Mouse (Mus musculus): Measurements from ENCODE around the gene Lin52.
"Not testable (repeated sequence)": the region's sequence is repeated elsewhere in the genome, so short reads cannot be mapped to it uniquely, and the experiment has no call there.

The Lin52 gene

DNA sequence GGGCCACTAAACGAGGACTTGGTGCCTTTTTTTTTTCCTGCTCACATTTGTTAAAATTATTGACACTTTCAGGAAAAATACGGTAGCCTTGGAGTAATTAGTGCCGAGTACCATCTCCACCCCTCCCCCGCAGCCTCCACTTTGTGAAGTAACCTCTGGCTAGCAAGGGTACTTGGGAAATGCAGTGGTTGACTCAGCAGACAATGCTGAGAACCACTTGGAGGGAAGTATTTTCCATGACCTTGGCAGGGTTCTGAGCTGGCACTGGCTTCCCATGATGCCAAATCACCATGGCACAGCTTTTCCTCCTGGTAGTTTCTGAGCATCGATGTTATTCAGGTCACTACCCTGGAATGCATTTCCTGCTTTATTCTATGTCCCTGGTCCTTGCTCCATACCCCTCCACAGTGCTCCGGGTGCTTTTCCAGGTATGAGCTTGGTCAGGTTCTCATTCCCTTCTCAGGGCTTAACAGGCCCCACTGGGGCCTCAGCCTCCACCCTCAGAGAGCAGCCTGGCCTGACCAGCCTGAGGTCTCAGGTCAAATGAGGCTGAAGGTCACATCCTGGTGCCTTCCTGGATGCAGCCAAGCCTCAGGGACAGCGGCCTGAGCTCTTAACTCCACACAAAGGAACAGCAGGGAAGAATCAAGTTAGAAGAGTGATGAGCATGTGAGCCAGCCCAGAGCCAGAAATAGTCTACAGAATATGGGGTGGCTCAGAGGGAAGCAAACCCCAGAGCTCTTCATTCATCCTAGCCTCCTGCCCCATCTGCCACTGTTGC is 82.7 kb downstream of the Lin52 start:
- no peak for DNase-seq (ENCODE audit: extremely low spot score, low read depth, low spot score)

DNA sequence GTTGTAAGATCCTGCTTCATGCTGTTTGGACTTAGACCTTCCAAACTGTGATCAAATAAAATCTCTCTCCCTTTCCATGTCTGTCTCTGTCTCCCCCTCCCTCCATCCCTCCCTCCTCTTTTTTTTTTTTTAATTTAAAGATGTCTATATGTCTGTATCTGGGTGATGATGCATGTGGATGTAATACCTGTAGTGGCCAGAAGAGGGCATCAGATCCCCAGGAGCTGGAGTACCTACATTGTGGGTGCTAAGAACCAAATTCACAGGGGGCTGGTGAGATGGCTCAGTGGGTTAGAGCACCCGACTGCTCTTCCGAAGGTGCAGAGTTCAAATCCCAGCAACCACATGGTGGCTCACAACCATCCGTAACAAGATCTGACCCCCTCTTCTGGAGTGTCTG is 88.3 kb downstream of the Lin52 start:
- DNase-seq (ENCODE audit: extremely low spot score, low read depth, low spot score): not testable (repeated sequence)

DNA sequence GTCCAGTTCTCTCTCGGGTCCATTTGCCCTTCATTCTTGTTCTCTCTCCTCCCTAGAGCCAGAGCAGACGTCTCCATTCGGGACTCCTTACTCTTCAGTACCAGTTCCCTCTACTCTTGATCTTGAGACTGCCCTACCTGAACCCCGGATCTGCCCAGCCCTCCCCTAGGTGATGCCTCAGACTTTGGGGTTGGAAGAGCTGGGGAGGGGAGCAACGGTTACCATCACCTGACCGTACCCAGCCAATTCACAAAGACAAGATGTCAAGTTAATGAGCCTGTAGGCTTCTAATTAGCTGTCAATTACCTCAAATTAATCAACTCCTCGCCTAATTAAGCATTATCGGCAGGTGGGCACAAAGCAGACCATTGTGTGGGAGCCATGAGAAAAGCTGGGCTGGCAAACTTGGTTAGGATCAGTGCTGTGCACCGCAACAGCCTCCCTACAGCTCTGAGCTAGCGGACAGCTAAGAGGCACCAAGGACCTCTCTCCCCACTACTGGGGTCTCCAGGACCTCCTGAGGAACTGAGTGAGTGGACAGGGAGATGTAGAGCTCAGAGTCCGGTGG is 90.3 kb downstream of the Lin52 start:
- no peak for DNase-seq (ENCODE audit: extremely low spot score, low read depth, low spot score)

DNA sequence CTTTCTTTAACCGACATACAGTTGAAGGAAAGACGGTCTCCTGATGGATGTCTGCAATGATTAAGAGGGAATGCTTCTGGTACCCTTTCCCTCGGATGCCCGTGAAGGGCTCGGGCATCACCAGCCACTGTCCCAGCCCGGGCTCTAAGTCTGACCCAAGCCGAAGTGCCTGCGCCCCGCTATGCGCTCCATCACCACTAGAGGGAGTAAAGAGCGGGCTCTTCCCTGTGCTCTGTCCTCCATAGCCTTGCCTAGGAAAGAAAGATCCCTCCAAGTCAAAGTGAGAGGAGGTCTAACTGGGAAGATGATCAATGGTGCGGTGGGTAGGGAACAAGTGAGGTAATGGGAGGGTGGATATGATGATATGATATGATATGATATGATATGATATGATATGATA is 94.8 kb downstream of the Lin52 start:
- peak; percentile 42 for DNase-seq (ENCODE audit: extremely low spot score, low read depth, low spot score)

DNA sequence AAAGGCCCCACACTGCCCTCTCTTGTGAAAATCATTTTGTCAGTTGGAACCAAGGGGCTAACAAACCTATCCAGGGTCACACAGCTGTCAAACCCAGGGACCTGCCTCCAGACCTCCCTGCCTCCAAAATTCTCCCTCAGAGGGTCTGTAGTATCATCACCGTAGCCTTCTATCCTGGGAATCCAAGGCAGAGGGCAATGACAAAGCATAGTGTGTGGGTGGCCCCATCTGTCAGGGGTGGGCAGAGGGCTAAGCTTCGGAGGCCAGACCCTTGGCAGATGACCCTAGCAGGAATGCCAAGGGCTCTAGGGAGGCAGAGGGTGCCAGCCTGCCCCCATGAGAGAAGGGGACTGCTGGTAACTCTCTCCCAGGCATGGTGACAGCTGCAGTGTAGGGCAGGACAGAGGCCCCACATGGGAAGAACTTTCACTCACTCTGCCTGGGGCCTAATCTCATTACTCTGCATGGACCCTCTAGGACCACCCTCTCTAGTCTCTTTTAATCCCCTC is 95.4 kb downstream of the Lin52 start:
- no peak for DNase-seq (ENCODE audit: extremely low spot score, low read depth, low spot score)

DNA sequence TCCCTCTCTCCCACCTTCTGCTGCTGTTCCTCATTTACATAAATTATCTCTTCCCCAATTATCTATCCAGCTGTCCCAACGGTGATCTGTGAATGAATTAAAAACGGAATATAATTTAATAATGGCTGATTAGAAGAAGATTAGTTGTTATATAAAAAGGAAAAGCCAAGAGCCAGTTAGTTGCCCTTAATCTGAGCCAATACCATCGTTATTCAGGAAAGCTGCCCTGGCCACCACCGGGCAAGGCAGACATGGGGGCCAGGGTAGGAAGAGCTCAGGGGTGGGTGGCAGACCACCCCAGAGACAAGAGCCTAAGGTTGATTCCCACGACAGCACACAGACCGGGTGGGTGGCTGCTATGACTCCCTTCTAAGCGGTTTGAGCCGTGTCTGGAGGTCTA is 97.0 kb downstream of the Lin52 start:
- DNase-seq (ENCODE audit: extremely low spot score, low read depth, low spot score): no peak

DNA sequence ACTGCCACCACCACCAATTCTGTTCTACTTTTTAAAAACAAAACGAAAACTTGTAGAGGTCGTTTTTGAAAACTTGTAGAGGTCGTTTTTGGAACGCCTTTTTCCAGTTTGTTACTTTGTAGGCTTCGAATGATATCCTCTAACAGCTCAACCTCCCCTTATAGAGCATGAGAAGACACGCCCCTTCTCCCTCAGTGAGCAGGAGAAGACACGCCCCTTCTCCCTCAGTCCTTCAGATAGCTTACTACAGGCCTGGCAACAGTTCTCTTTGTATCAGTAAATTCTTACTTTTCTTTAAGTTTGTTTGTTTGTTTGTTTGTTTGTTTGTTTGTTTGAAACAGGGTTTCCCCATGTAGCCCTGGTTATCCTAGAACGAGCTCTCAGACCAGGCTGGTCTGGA is 104.0 kb downstream of the Lin52 start:
- DNase-seq (ENCODE audit: extremely low spot score, low read depth, low spot score): no peak

DNA sequence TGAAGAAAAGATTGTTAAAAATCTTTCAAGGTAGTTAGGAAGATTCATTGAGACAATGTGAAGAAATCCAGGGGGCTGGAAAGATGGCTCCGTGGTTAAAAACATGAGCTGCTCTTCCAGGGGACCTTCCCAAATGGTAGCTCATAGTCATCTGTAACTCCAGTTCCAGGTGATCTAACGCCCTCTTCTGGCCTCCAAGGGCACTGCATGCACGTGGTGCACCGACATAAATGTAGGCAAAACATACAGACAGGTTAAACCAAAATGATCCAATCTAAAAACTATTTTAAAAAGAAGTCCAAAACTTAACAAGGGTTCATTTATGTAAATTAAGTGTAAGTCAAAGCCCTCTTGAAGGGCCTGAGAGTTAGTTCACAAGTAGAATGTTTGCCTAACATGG is 111.3 kb downstream of the Lin52 start:
- no peak for DNase-seq (ENCODE audit: extremely low spot score, low read depth, low spot score)

DNA sequence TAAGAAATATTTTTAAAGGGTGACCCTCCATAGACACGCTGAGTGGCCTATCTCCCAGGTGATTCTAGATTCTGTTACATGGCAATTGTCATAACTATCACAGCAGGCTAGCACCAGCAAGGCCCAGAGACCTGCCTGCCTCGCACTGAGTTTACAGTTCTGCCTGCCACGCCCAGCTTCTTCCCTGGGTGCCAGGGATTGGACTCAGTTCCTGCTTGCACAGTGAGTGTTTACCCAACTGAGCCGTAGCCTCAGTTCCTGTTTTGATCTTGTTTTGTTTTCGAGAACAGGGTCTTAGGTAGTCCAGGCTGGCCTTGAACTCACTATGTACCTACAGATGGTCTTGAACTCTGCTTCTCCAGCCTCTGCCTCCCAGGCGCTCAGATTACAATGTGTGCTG is 116.4 kb downstream of the Lin52 start:
- DNase-seq (ENCODE audit: extremely low spot score, low read depth, low spot score): no peak

DNA sequence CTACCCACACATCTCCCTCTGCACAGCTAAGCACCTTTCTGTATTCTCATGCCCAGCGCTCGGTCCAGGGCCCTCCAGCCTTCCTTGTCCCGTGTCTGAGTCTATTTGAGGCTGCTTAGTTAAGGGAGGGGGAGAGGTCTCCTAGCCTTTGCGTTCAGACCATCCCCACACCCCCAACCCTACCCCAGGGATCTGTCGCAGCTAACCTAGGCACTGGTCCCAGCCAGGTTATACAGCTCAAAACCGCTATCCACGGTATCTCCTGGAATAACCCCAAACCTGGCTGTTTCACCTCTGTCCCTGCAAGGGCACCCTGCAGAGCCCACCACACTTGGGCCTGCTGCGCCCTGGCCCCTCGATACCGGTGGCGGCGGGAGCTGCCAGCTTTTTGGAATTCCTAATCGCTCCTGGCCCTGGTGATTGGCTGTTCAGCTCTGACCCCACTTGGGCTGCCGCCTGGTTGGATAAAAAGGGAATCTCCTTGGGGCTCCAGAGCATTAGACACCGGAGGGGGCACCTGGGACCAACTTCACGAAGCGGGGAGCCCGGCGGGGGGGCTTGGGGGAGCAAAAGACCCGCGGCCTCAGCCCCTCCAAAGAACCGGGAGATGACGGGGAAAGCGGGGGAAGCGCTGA is 118.2 kb downstream of the Lin52 start, which contains the start of gene Vsx2:
Gene Vsx2 (plus strand): TSS at position 427 of the 635 bp plus-strand sequence.
- no peak for DNase-seq (ENCODE audit: extremely low spot score, low read depth, low spot score)

DNA sequence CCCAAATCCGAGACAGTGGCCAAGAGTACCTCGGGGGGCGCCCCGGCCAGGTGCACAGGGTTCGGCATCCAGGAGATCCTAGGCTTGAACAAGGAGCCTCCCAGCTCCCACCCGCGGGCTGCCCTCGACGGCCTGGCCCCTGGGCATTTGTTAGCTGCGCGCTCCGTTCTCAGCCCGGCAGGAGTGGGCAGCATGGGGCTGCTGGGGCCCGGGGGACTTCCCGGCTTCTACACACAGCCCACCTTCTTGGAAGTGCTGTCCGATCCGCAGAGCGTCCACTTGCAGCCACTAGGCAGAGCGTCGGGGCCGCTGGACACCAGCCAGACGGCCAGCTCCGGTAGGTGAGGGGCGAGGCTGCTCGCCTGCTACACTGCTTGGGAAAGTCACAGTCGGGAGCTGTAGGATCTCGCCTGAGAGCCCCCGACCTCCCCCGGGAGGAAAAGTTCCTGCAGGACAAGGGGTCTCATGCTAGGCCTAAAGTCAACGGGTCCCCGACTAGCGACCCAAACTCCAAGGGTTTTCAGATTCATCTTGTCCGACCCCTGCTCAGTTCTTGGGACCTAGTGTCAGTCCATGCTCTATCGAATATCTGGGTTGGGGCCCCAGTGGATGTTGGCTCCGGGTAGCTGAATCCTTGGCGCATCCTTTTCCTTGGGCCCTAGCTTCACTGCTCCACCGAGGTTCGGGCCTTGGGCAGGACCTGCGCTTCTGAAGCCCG is 118.9 kb downstream of the Lin52 start:
- DNase-seq (ENCODE audit: extremely low spot score, low read depth, low spot score): no peak

DNA sequence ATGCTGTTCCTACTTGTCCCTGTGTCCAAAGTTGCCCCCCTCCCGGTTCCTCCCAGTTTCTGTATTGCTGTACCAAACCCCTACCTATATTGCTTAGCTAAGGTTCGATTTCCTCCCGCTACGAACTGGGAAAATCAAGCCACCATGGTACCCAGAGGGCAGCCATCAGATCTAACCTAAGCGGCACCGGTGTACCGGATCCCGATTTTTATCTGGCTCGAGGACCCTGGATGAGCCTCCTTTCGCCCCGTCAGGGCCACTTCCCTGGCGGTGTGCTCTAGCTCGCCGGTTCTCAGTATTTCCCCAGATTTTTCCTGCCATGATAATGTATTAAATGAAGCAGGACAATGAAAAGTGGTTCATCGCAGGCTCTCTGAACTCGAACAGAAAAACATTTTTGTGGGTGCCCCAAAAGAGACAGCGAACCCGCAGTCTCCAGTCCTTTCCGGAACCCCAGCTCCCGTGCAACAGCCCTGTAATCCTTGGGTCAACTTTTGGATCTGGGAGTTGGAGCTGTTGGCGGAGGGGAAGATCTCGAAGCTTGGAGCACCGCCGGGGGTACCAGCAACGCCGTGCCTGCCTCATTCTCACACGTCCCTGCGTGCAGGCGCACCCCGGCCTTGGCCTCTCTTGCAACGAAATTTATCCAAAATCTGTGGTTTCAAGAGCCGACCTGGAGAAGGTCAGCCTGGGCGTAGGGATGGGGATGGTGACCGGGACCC is 119.6 kb downstream of the Lin52 start:
- DNase-seq (ENCODE audit: extremely low spot score, low read depth, low spot score): no peak

DNA sequence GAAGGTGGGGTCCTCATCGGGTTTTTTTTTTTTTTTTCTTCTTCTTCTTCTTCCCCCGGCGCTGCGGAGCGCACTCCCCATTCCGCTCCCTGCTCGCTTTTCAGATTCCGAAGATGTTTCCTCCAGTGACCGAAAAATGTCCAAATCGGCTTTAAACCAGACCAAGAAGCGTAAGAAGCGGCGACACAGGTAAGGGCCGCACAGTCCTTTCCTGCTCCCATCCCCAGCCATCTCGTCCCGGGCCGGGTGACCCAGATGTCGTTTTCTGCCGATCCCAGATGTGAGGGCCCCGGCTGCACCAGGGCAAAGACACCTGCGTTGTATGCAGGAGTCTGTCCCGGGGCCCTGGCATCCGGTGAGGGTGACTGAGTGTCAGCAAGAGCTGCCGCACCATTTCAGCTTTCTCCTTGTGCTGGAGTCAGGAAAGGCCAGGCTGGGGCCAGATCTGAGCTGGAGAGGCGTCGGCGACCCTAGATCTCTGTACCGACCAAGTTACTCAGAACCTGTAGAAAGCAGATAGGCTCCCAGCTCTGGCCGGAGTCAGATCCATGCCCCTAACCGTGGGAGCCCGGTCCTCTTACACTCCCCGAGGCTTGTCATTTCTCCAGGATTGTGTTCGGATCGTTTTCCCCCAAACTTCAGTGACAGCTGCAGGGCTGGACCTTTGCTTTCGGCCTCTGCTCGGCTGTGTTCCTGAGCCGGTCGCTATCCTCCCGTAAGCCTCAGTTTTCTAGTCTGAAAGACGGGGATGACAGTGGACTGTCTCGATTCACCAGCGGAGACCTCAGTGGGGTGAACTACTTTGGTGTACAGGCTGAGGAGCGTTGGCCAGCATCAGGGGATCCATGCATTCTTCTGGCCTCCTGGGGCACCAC is 120.5 kb downstream of the Lin52 start:
- DNase-seq (ENCODE audit: extremely low spot score, low read depth, low spot score): no peak

DNA sequence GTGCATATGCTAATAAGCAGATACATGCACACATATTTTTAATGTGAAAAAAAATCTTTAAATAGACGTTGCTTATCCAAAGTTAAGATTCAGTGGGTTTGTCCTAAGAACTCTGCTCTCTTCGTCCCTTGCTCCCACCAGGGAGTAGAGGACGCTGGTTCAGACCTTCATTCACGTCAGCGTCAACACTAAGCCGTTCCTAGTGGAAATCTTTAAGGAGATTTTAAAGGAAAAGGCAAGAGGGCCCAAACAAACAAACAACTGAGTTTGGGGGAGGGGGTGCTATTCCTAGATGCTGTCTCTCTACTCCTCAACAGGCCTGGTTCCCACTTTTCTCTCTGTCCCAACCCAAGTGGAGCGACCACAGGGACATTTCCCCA is 121.1 kb downstream of the Lin52 start:
- no peak for DNase-seq (ENCODE audit: extremely low spot score, low read depth, low spot score)

DNA sequence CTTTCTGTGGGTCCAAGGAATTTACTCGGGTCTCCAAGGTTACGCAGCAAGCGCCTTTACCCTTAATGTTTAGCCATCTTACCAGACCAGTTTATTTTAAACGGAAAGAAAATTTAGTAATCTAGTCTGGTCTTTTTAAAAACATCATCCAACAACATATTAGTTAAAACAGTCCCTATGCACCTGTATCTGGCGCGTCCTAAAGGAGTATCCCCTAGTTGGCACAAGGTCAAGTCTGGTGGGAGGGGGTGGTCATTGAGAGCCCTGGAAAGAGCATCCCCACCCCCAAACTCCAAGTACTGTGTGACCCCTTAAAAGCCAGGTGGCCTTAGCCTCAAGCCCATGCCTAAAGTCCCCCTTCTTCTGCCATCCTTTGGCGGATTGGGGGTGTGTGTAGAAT is 121.9 kb downstream of the Lin52 start:
- no peak for DNase-seq (ENCODE audit: extremely low spot score, low read depth, low spot score)

DNA sequence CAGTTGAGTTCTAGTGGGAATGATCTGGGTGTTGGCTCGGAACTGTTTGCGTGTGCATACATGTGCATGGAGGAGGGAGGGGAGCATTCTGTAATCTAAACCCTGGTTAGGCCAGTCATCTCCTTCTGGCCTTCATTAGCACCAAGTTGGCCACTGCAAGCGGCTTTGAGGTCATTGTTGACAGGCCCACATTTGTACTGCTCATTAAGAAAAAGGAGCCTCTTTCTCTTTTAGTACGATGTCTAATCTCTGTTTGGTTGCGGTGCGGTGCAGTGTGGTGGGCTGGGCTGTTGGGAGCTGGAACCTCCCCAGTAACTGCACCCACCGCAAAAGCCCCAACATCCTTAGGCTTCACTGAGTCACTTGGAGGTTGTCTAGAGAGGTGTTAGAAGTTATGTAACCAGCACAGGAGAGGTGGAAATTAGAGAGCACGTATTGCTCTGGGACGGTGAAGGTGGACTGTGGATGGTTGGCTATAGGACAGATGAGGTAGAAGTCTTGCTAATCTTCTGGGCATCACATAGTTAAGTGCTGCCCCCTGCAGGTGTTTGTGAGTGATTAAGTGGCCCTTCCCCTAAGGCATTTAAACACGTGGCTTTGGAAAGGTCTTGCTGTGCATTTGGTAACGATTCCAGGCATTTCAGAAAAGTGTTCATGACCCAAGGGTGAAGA is 126.7 kb downstream of the Lin52 start:
- no peak for DNase-seq (ENCODE audit: extremely low spot score, low read depth, low spot score)

DNA sequence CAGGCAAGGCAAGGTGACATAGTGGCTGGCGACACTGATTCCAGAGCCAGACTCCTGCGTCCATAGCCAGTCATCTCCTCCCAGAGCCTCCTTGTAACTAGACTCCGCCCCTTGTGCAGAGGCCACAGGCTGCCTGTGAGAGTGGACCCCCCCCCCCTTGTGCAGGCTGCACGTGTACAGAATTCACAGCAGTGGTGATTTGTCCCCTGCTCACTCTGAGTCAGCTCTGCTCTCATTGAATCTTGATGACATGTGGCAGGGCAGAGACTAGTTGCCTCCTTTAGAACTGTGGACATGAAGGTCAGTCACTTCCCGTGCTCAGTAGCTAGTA is 127.2 kb downstream of the Lin52 start:
- no peak for DNase-seq (ENCODE audit: extremely low spot score, low read depth, low spot score)

DNA sequence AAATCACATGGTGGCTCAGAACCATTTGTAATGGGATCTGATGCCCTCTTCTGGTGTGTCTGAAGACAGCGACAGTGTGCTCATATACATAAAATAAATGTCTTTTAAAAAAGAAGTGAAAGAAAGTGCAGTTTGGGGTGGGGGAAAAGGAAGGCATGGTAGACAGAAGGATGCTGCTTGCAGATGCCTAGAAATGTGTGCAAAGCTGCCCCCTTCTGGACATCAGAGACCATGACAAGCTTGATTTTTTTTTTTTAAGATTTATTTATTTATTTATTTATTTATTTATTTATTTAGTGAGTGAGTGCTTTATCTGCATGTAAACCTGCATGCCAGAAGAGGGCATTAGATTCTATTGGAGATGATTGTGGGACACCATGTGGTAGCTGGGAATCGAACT is 130.1 kb downstream of the Lin52 start:
- DNase-seq (ENCODE audit: extremely low spot score, low read depth, low spot score): no peak

Measured in hindlimb bud, embryonic 11.5 days (tissue).